Mouse (Mus musculus): ENCODE measurements around the gene Csnk1d.

DNA sequence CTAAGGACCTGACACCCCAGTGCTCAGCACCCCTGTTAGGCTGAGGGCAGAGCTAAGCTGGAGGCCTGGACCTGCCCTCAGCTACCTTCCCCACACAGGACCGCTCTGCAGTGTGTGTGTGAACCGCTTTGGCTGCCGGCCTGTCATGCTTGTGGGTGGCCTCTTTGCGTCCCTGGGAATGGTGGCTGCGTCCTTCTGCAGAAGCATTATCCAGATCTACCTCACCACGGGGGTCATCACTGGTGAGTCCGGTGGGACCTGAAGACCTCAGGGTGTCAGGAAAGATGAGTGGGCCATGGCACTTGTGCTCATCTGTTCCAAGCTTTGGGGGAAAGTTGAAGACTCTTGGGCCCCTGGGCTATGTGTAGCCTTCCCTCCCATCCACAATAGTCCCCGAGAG is 35.4 kb downstream of the Csnk1d start:
- no peak for TF ChIP-seq CTCF (IDR thresholded peaks at IDR 0.05; ENCODE audit: extremely low read depth, insufficient read depth, insufficient read length, insufficient replicate concordance)
- TF ChIP-seq POLR2A (IDR thresholded peaks at IDR 0.05; ENCODE audit: low read depth, low read length), result no peak

All from spleen, adult 2 months (tissue).